Mouse (Mus musculus) embryo, embryonic 10 days (tissue): Measurements from ENCODE around the gene Pdzd2.

Experiments
- DNase-seq: peaks from one replicate; pipeline ENCODE4 v3.0.0-alpha.2; 2015; ENCODE audit warnings: low spot score

Pdzd2 gene

DNA sequence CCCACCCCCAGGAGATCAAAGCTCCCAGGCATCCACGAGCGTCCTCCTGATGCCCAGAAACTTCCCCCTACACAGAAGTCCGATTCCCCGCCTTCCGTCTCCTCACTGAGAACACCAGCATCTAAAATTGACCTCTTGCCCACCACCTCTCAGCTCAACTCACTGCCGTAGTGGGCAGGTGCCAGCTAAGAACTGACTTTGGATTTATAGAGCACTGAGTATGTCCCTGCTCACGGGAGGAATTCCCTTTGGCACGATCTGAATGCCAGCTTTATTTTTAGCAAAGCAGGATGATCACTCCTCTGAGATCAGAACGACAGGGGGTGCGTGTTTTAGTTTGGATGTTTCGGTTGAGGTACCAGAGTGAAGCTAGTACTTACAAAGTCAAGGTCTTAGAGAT, 7.1 kb downstream of the Pdzd2 start:
- DNase-seq, result no peak

GRCm38 (mm10) chr15:12728381-12728780, 11.3 kb downstream of the Pdzd2 start:
- DNase-seq, result no peak

GRCm38 (mm10) chr15:12725256-12725655, 14.5 kb downstream of the Pdzd2 start:
- no peak for DNase-seq

DNA sequence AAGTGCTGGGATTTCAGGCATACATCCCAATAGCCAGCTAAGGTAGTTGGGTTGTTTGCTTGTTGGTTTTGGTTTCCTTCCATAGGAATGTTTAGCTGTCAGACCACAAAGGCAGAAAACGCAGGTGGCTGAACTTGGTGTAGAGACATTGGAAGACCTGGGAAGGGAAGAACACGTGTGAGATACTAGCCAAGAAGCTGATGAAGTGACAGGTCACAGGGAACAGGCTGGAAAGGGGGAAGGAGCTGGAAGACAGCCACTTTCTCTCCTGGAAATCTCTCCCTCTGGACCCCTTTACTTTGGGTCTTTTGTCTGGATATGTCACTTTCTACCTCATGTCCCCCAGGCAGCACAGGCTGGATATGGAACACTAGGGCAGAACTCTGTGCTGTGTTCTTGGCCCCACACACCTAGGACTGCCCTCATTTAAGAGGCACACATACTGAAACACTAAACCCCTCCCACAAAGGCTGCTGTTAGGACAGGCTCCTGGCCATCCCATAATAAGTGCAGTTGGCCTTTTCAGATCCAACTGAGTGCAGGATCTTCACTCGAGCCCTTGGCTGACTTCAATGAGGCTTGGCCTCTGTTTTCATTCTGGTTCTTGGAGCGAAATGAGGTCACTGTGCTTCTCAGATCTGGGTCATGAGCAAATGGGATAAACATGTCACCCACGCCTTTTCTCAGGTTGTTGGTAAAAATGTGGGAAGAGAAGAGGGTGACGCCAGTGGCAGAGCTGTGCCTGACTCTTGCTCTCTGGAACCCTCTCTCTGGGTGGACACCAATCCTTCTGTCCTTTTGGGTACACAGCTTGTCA, 17.8 kb downstream of the Pdzd2 start:
- no peak for DNase-seq

GRCm38 (mm10) chr15:12718819-12719218, 20.9 kb downstream of the Pdzd2 start:
- DNase-seq, result no peak

GRCm38 (mm10) chr15:12717410-12717809, 22.3 kb downstream of the Pdzd2 start:
- DNase-seq, result no peak

DNA sequence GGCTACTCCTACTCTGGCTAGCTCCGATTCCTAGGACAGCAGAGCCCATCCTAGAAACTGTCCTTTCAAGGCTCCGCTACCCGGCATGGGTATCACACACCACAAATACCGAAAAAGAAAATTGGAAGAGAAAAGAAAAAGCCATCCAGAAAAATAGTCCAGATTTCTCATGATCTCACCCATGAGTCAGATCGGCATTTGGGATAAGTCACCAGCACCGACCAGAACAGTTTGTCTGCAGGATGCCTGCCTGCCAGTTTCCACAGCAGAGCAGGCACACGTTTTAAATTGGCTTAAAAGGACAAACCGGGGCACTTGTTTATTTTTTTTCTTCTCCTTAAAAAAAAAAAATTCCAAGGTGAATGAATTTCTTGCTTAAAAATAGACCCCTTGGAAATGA, 22.8 kb downstream of the Pdzd2 start:
- no peak for DNase-seq

- DNase-seq, result no peak
Measured at GRCm38 (mm10) chr15:12714322-12714721, 25.4 kb downstream of the Pdzd2 start.

DNA sequence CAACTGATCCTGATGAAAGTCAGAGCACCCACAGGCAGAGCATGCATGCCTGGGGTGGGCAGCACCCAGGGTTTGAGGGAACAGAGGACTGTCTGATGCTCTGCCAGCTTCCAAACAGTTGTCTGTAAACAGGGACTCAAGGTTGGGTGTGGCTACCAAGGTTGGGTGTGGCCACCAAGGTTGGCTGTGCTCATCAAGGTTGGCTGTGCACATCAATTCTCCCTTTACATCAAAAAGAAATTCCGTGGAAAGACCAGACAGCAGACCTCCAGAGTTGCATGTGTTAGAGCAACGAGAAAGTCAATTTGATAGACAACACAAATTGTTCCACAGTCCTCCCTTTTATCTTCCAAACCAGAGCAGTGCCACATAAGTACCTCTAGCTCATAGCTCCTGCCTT, 26.5 kb downstream of the Pdzd2 start:
- no peak for DNase-seq

- no peak for DNase-seq
Measured at GRCm38 (mm10) chr15:12710036-12710435, 29.7 kb downstream of the Pdzd2 start.

- DNase-seq, result peak; percentile 41
Measured at GRCm38 (mm10) chr15:12708297-12708696, 31.4 kb downstream of the Pdzd2 start.

- DNase-seq, result no peak
Measured at GRCm38 (mm10) chr15:12706902-12707301, 32.8 kb downstream of the Pdzd2 start.

DNA sequence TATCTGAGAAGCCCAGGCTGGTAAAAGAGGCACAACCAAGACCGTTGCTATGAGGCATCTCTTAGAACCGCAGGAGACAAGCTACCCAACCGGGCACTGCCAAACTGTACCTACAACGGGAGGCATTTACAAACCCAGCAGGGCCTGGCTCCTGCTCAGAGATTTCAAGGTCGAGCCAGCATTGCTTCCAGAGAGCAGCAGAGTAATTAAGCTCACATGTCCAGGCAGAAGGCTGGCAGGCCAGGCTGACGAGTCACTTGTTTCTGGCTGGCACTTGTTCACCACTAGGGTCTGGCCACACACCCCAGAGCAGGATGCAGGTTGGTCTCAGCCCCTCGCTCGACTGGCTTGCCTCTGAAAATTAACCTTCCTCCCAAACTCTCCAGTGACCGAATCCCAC, 39.4 kb downstream of the Pdzd2 start:
- DNase-seq, result no peak

- peak; percentile 31 for DNase-seq
Measured at GRCm38 (mm10) chr15:12697741-12698140, 42.0 kb downstream of the Pdzd2 start.

GRCm38 (mm10) chr15:12696889-12697288, 42.8 kb downstream of the Pdzd2 start:
- peak; percentile 18 for DNase-seq

GRCm38 (mm10) chr15:12689716-12690381, 49.9 kb downstream of the Pdzd2 start:
- DNase-seq, result no peak

GRCm38 (mm10) chr15:12682549-12682948, 57.2 kb downstream of the Pdzd2 start:
- peak; percentile 28 for DNase-seq

DNA sequence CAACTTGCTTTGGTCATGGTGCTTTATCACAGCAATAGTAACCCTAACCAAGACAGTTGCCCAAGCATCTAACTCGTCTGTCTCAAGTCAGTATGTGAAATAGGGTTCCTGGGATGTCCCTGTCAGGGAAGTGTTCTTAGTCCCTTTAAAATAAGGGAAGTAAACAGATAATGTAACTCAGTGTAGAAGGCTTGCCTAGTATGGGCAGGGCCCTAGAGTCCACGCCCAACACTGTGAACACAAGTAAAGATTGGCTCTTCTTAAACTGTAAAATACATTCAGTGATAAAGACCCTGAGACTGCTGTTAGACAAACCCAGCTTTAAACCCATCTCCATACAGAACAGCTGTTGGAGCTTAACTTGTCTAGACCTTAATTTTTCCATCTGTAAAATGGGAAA, 57.8 kb downstream of the Pdzd2 start:
- no peak for DNase-seq

DNA sequence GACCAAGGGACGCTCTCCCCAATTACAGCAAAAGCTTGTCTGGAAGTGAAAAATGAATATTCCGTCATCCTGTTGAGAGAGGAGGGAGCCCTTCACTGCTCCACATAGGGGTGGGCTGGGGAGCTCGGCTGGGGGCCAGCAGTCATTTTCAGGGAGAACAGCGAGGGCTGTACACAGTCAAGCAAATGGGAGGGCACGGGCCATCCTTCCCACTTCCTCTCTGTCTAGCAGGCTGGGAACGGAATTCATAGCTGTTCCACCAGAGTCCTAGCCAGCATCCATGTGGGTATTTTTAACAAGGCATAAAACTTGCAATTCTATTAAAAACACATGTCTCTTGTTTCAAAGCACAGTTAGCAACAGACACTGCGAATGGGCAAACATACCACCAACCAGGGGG, 59.0 kb downstream of the Pdzd2 start:
- DNase-seq, result no peak

GRCm38 (mm10) chr15:12679996-12680395, 59.7 kb downstream of the Pdzd2 start:
- no peak for DNase-seq

GRCm38 (mm10) chr15:12678540-12679112, 61.1 kb downstream of the Pdzd2 start:
- no peak for DNase-seq

GRCm38 (mm10) chr15:12675366-12675765, 64.4 kb downstream of the Pdzd2 start:
- no peak for DNase-seq

DNA sequence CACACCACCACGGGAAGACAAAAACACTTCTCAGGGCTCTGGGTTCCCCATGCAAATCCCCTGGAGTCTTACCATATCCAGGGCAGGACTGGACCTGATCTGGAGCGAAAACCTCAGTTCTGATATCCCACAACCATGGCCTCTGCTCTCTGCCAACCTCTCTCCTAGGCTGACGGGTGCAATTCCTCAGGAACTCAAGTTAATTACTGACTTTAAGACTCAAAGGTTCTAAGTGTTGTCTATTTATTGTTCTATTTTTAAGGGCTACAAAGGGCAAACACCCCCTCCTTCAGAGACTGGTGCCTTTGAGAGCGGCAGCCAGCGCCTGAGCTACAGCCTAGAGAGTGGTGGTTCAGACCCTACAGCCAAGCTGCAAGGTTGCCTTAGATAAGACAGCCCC, 65.7 kb downstream of the Pdzd2 start:
- no peak for DNase-seq
